Mouse (Mus musculus) hindbrain, embryonic 11.5 days (tissue): Measurements from ENCODE around the gene Cd164. TPM values are rescaled to one million over a fixed set of nuclear protein-coding genes. Genes with fewer than 3 reads are reported as not detected.
A peak's percentile ranks its signal among the peaks of the same experiment; 100 is the strongest.

ENCODE experiments used
- ATAC-seq: fragments of 200-750 bp; cut with Nextera tagmentation; 2 replicates; pipeline ENCODE4 v1.8.0; 2017; ENCODE audit warnings: mild to moderate bottlenecking, moderate TSS enrichment, moderate library complexity; ENCODE audit not compliant: low FRiP score
- DNase-seq: peaks from one replicate; pipeline ENCODE4 v3.0.0-alpha.2; 2015; ENCODE audit warnings: low spot score
- H3K27ac ChIP-seq: fragments of 300-500 bp; sonication (generic); 2 replicates; pipeline ENCODE4 v1.5.1; 2014; ENCODE audit warnings: mild to moderate bottlenecking, low read depth, low read length
- H3K27me3 ChIP-seq: fragments of 300-500 bp; sonication (generic); 2 replicates; pipeline ENCODE4 v1.6.1; 2014; ENCODE audit warnings: mild to moderate bottlenecking, low read length, moderate library complexity, mixed read lengths; ENCODE audit not compliant: control insufficient read depth, insufficient read depth
- H3K36me3 ChIP-seq: fragments of 300-500 bp; sonication (generic); 2 replicates; pipeline ENCODE4 v1.6.1; 2014; ENCODE audit warnings: mild to moderate bottlenecking, low read length, moderate library complexity, mixed read lengths; ENCODE audit not compliant: control insufficient read depth, insufficient read depth
- H3K4me1 ChIP-seq: fragments of 300-500 bp; sonication (generic); replicated peaks from 2 replicates; pipeline ENCODE4 v1.6.1; 2014; ENCODE audit warnings: low read length, mixed read lengths; ENCODE audit not compliant: control insufficient read depth, insufficient read depth
- H3K4me2 ChIP-seq: fragments of 300-500 bp; sonication (generic); replicated peaks from 2 replicates; pipeline ENCODE4 v1.6.1; 2014; ENCODE audit warnings: mild to moderate bottlenecking, low read depth, low read length
- H3K4me3 ChIP-seq: fragments of 300-500 bp; sonication (generic); 2 replicates; pipeline ENCODE4 v1.5.1; 2014; ENCODE audit warnings: low read depth, low read length
- H3K9ac ChIP-seq: fragments of 300-500 bp; sonication (generic); 2 replicates; pipeline ENCODE4 v1.6.1; 2014; ENCODE audit warnings: low read depth, low read length
- H3K9me3 ChIP-seq: fragments of 300-500 bp; sonication (generic); 2 replicates; pipeline ENCODE4 v1.6.1; 2016; ENCODE audit warnings: low read length; ENCODE audit not compliant: control insufficient read depth
- WGBS: fragments of 180-500 bp; shearing (Covaris S2); extraction: QIAGEN DNeasy Blood & Tissue Kit; methylation state at CpG from one replicate; pipeline ENCODE4 v1.1.7; 2014; 5-methylcytosine and 5-hydroxymethylcytosine counted together
- polyA plus RNA-seq: library from polyadenylated mRNA; unstranded; fragments of >200 nt; fragmentation: Nextera tagmentation; extraction: Ambion mirVana; gene quantifications from 2 replicates; pipeline ENCODE4 v1.2.1, GENCODE M21; 2014

Gene Cd164
- polyA plus RNA-seq, 1 experiment from 2014 or later, result 122 TPM

DNA sequence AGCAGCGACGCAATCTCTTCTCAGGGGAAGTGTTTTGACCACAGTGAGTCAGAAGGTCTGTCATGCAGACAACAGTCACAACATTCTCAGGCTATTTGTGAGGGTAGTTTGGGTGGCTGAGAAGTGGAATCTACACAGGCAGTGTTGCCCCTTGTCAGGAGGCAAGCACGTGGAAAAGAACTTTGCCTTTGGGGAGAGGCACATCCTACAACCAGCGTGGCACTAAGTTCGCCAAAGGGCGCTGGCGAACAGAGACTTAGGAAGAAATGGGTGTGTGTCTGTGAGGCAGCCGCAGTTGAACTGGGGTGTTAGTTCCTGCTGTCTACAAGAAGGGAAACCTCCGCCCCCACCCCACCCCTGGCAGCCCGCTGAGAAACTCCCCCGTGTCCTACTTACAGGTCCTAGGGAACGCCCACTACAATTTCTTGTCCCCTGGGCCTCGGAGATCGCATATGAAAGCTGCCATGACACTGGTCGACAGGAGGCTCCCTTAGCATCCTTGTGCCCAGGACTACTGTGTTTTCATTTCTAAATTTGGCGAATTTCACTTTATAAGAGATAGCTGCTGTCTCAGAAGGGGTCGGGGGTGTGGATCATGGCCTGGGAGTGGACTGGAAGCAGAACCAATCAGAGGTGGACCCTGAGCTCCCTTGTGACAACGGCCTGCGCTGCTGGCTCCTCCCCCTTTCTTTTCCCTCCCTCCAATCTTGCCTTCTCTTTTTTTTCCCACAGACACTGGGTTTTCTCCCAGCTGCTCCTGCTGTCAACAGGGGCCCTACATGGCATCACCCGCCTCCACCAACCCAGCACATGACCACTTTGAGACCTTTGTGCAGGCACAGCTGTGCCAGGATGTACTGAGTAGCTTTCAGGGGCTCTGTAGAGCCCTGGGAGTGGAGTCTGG lies 41.7 kb upstream of the Cd164 start:
- peak overlapping the region; percentile 51 for H3K4me3 ChIP-seq
- under 1% methylated on average over 20 of the region's 20 CpGs for WGBS
- no peaks in the 10 kb centered on the region for H3K36me3 ChIP-seq
- no peaks in the 10 kb centered on the region for H3K27me3 ChIP-seq
- peak overlapping the region; percentile 74 for H3K27ac ChIP-seq
- H3K9ac ChIP-seq, result peak overlapping the region; percentile 71
- peak overlapping the region; percentile 57 for H3K4me2 ChIP-seq
- peak; percentile 63 for DNase-seq
- no peaks in the 10 kb centered on the region; the same call in 1 of the 2 replicates for H3K4me1 ChIP-seq
- peak; percentile 81 for ATAC-seq
- no peaks in the 10 kb centered on the region for H3K9me3 ChIP-seq

DNA sequence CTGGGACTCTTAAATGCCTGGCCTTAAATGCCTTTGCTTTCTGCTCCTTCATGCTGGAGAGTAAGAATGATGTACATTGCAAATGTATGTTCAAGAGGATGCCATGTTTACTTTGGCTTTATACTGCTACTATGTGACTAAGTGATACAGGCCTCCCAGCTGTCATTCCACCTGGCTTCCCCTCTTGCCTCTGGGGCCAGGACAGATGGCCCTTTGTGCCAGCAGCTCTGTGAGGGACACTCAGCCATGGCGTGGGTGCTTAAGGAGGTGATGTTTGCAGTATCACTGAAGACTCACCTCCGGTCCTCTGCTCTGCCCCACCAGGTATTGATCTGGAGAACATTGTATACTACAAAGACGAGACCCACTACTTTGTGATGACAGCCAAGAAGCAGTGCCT lies 39.3 kb upstream of the Cd164 start:
- ATAC-seq, result no peak
- H3K4me2 ChIP-seq, result no peak overlapping the region
- no peaks in the 10 kb centered on the region for H3K27me3 ChIP-seq
- 0 out of 2 replicates have a peak, but pooled peaks cover 3% of the 10 kb centered on the region for H3K36me3 ChIP-seq
- H3K4me1 ChIP-seq, result no peaks in the 10 kb centered on the region; the same call in 1 of the 2 replicates
- no peak overlapping the region for H3K9ac ChIP-seq
- WGBS, result 92% methylated on average over 3 of the region's 3 CpGs
- H3K9me3 ChIP-seq, result no peaks in the 10 kb centered on the region
- DNase-seq, result no peak
- H3K4me3 ChIP-seq, result no peak overlapping the region
- no peak overlapping the region for H3K27ac ChIP-seq

DNA sequence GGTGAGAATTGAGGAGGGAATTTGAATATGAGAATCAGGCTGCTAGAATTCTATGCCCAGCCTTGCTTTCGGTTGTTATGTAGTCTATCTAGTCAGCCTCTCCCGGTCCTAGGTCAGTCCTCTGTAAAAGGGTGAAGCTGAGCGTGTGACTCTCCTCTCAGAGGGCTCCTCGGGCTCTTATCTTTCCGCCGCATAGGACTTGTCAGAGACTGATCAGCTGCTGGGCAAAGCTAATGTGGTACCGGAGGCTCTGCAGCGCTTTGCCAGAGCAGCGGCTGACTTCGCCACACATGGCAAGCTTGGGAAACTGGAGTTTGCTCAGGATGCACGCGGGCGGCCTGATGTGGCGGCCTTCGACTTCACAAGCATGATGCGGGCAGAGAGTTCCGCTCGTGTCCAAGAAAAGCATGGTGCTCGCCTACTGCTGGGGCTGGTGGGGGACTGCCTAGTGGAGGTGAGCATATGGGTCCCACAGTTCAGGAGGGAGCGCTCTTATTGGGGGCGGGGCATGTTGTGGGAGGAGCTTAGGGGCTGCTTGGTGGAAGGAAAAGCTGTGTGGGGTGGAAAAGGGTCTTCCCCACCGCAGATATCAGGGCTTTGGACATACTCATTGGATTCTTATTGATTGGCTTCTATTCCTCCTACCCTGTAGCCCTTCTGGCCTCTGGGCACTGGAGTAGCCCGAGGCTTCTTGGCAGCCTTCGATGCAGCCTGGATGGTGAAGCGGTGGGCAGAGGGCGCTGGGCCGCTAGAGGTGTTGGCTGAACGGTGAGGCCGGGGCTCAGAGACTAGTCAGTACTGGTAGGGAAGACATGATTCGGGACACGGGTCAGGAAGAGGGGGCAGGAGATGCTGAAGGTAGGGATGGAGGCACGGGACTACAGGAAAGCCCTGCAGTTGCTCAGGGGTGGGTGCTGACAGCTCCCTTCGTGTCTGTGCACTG lies 38.0 kb upstream of the Cd164 start:
- WGBS, result 73% methylated on average over 33 of the region's 33 CpGs
- DNase-seq (no peak), ATAC-seq (no peak)
- H3K4me1 ChIP-seq, result no peaks in the 10 kb centered on the region; the same call in 1 of the 2 replicates
- no peak overlapping the region for H3K9ac ChIP-seq
- H3K36me3 ChIP-seq, result 0 out of 2 replicates have a peak, but pooled peaks cover 7% of the 10 kb centered on the region
- H3K27me3 ChIP-seq, result no peaks in the 10 kb centered on the region
- no peak overlapping the region for H3K27ac ChIP-seq
- H3K4me2 ChIP-seq, result no peak overlapping the region
- no peaks in the 10 kb centered on the region for H3K9me3 ChIP-seq
- H3K4me3 ChIP-seq, result no peak overlapping the region

DNA sequence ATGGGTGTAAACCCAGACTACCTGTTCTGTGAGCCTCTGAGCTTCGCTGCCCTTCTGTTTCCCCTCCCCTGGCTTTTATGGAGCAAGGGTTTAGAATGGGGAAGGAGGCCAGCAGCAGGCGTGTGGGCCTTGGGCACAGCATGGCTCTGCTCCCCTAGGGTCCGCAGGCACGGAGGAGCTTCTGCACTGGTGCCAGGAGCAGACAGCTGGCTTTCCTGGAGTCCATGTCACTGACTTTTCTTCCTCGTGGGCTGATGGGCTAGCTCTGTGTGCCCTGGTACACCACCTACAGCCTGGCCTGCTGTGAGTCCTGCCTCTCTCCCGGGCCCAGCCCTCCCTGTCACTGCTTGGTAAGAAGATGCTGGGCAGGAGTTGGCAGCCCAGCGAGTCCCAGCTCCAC lies 36.8 kb upstream of the Cd164 start:
- Histone ChIP-seq H3K4me3 (no peak overlapping the region), H3K9ac (no peak overlapping the region), H3K36me3 (0 out of 2 replicates have a peak, but pooled peaks cover 7% of the 10 kb centered on the region), H3K27me3 (no peaks in the 10 kb centered on the region), H3K9me3 (no peaks in the 10 kb centered on the region), H3K4me1 (no peaks in the 10 kb centered on the region; the same call in 1 of the 2 replicates), H3K27ac (no peak overlapping the region), H3K4me2 (no peak overlapping the region)
- no peak for ATAC-seq
- 81% methylated on average over 7 of the region's 7 CpGs for WGBS
- DNase-seq, result no peak

DNA sequence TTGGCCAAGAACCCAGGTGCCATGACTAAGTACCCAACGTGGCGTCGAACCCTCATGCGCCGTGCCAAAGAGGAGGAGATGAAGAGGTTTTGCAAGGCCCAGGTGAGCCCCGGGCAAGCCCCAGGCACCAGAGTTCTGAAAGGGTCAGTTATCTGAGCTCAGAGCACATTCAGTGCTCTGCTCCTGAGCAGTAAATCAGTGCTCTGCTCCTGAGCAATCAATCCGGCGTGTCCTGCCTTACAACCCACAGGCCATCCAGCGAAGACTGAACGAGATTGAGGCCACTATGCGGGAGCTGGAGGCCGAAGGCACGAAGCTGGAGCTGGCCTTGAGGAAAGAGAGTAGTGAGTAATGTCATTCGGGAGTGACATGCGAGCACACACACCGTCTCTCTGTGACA lies 33.4 kb upstream of the Cd164 start:
- no peak overlapping the region for H3K4me2 ChIP-seq
- DNase-seq (no peak), ATAC-seq (no peak)
- H3K9me3 ChIP-seq, result no peaks in the 10 kb centered on the region
- H3K4me3 ChIP-seq, result no peak overlapping the region
- H3K9ac ChIP-seq, result no peak overlapping the region
- H3K27me3 ChIP-seq, result no peaks in the 10 kb centered on the region
- H3K27ac ChIP-seq, result no peak overlapping the region
- 0 out of 2 replicates have a peak, but pooled peaks cover 2% of the 10 kb centered on the region for H3K4me1 ChIP-seq
- WGBS, result 95% methylated on average over 16 of the region's 16 CpGs
- 0 out of 2 replicates have a peak, but pooled peaks cover 7% of the 10 kb centered on the region for H3K36me3 ChIP-seq

DNA sequence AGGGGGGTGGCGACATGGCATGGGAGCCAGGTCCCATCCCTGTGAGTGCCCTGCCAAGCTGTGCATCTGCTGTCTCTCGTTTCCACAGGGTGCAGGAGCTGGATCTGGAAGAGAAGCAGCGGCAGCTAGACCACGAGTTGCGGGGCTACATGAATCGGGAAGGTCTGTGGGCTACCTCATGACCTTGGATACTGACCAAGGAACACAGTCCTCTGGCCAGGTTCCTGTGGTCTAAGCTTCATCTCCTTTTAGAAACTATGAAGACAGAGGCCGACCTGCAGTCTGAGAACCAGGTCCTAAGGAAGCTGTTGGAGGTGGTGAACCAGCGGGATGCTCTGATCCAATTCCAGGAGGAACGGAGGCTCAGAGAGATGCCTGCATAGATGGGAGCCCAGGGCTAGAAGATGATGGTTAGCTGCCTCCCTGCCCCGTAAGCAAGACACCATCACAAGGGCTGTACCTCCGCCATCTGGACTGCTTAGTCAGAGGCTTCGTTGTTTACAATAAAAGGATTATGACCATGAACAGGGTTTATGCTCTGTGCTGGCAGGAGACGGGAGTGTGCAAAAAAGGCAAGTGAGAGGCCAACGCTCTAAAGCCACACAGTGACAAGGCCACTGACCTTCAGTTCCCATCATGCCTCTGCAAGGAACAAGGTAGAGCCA lies 32.6 kb upstream of the Cd164 start:
- Histone ChIP-seq H3K4me3 (no peak overlapping the region), H3K4me1 (0 out of 2 replicates have a peak, but pooled peaks cover 2% of the 10 kb centered on the region), H3K27ac (no peak overlapping the region), H3K4me2 (no peak overlapping the region), H3K27me3 (no peaks in the 10 kb centered on the region), H3K36me3 (0 out of 2 replicates have a peak, but pooled peaks cover 7% of the 10 kb centered on the region), H3K9ac (no peak overlapping the region), H3K9me3 (no peaks in the 10 kb centered on the region)
- ATAC-seq (no peak), DNase-seq (no peak)
- WGBS, result 89% methylated on average over 14 of the region's 14 CpGs

DNA sequence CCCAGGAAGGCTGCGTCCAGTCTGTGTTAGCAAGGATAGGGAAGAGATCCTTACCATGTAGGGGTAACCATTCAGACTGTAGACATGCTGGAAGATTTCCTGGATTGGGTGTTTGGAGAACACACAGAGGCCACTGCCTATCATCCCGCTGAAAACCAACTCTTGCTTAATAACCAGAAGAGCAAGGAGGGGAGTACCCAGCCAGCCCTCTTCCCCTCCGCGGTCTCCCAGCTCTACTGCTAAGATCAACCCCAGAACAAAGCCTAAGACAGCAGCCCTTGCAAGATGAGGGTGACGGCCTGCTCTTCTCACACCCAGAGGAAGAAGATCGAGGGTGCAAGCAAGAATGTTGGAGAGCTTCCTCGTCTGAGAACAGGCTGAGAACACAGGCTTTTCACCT lies 30.3 kb upstream of the Cd164 start:
- ATAC-seq (no peak), DNase-seq (no peak)
- peak overlapping the region; percentile 68 for H3K4me2 ChIP-seq
- no peaks in the 10 kb centered on the region for H3K27me3 ChIP-seq
- 0 out of 2 replicates have a peak, but pooled peaks cover 2% of the 10 kb centered on the region for H3K4me1 ChIP-seq
- H3K27ac ChIP-seq, result no peak overlapping the region
- H3K4me3 ChIP-seq, result peak overlapping the region; percentile 56
- H3K9ac ChIP-seq, result peak overlapping the region; percentile 7; the same call in 1 of the 2 replicates
- no peaks in the 10 kb centered on the region for H3K9me3 ChIP-seq
- 59% methylated on average over 7 of the region's 7 CpGs for WGBS
- H3K36me3 ChIP-seq, result 0 out of 2 replicates have a peak, but pooled peaks cover 7% of the 10 kb centered on the region

DNA sequence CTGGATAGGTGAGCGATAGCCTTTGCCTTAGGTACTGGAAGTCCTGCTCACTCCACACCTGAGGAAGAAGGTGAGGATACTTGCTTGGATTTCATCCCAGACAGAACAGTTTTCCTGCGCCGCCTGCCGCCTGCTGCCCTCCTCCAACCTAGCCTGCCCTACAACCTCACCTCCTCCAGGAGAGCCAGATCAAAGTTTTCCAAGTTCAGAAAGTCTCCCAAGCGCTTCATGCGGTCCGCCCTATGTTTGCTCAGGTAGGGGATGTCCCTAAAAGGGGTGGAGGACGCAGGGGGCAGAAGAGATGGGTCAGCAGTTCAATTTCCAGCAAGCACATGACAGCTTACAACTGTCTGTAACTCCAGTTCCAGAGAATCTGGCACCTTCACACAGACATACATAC lies 29.9 kb upstream of the Cd164 start:
- Histone ChIP-seq H3K9ac (peak overlapping the region; percentile 68; the same call in 1 of the 2 replicates), H3K36me3 (0 out of 2 replicates have a peak, but pooled peaks cover 7% of the 10 kb centered on the region), H3K4me3 (peak overlapping the region; percentile 56), H3K9me3 (no peaks in the 10 kb centered on the region), H3K27me3 (no peaks in the 10 kb centered on the region), H3K4me2 (peak overlapping the region; percentile 68), H3K4me1 (0 out of 2 replicates have a peak, but pooled peaks cover 2% of the 10 kb centered on the region), H3K27ac (no peak overlapping the region)
- 23% methylated on average over 8 of the region's 8 CpGs for WGBS
- peak; percentile 20 for DNase-seq
- ATAC-seq, result no peak
